Mouse (Mus musculus) cerebellum, adult 9-10 months (tissue): ENCODE data around the gene Mfng.

Experiments
- DNase-seq: peaks from one replicate; pipeline ENCODE4 v3.0.0; 2022

Mfng gene

GRCm38 (mm10) chr15:78755226-78755625 is 18.0 kb downstream of the Mfng start:
- DNase-seq: no peak

GRCm38 (mm10) chr15:78754144-78754543 is 19.1 kb downstream of the Mfng start:
- no peak for DNase-seq

DNA sequence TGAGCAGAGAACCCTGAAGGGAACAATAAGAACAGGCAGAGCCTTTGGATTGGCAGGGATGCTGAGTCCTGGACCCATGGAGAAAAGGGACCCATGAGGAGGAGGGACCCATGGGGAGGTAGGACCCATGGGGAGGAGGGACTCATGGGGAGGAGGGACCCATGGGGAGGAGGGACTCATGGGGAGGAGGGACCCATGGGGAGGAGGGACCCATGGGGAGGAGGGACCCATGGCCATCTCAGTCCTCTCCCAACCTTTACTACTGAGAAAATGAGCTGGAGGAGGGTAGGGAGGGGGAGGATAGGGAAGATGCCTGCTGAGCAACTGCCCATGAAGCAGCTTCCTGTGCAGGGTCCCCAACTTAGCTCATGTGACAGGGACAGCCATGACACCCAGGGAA is 20.3 kb downstream of the Mfng start:
- no peak for DNase-seq

- no peak for DNase-seq
Observed at GRCm38 (mm10) chr15:78750608-78751350, 22.5 kb downstream of the Mfng start.

DNA sequence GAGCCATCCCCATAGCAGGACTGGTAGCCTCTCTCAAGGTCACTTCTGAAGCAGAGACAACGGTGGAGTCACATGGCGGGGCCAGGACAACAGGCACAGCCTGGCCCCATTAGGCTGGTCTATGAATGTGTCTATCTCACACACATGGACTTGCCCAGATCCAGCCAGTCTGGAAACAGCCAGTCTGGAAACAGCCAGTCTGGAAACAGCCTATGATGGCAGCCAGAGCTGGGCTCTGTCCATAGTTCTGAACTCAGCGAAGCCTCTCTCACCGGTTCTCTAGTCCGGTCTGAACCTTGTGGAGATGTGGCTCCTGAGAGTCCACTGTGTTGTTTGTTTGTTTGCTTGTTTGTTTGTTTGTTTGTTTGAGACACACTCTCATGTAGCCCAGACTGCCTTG is 23.4 kb downstream of the Mfng start:
- DNase-seq: no peak

DNA sequence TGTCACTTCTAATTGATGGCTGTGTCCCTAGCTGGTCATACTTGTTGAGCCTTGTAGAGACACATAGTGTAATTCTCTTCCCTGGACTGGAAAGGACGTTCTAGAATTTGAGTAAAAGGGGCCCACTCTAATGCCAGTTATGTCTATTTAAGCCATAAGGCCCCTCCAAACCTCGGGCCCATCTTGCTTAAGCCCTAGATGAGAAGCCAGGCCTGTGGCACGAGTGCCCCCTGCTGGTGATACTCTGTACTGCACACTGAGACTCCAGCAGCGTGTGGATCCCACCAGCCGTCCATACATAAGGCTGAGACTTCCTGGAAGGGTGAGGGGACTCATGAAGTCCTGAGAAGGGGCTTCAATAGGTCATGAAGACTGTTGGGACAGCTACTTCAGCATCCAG is 29.1 kb downstream of the Mfng start:
- peak; percentile 37 for DNase-seq

DNA sequence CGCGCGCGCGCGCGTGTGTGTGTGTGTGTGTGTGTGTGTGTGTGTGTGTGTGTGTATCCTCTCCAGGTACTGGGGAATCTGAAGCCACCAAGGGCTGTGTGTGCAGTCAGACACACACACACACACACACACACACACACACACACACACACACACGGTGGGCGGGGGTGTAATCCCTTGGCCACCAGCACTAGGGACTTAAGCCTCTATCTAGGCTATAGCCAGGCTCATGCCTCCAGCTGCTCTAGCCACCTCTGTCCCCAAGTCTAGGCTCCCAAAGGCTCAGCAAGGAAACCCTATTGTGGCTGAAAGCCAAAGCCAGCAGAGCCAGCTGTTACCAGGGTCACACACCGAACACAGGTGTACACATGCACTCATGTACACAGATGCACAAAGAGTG is 30.4 kb downstream of the Mfng start:
- no peak for DNase-seq

GRCm38 (mm10) chr15:78740662-78741061 is 32.6 kb downstream of the Mfng start:
- no peak for DNase-seq

DNA sequence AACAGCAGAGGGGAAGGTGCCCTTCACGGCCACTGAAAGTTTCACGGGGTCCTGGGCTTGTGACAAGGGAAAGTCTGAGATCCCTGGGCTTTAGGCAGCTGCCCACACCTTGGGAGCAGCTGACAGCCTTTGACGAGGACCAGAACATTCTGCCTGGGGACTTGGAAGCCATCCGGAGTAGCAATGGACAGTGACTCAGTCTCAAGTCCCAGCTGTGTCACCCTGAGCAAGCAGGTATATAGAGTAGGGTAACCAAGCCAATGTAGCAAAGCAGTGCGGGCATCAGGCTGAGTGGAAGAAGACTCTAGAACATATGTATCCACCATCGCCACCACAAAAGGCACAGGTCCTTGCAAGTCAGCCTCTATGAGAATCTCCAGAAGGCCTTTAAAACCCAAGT is 36.1 kb downstream of the Mfng start:
- no peak for DNase-seq

GRCm38 (mm10) chr15:78736681-78737100 is 36.6 kb downstream of the Mfng start:
- DNase-seq: no peak

DNA sequence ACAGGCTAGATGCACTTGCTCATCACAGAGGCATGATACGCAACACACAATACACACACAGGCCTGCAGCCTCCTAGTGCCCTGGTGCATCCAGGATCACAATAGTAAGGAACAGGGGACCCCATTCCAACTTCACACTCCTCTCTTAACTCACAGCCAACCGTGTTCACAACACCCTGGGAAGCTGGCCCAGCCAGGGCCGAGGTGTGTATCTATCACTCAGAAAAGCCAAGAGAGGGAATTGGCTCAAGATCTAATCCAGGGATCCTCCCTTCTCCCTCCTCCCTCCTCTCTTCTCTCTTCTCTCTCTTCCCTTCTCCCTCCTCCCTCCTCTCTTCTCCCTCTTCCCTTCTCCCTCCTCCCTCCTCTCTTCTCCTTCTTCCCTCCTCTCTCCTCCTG is 37.1 kb downstream of the Mfng start:
- no peak for DNase-seq

GRCm38 (mm10) chr15:78735431-78736180 is 37.7 kb downstream of the Mfng start:
- DNase-seq: no peak

DNA sequence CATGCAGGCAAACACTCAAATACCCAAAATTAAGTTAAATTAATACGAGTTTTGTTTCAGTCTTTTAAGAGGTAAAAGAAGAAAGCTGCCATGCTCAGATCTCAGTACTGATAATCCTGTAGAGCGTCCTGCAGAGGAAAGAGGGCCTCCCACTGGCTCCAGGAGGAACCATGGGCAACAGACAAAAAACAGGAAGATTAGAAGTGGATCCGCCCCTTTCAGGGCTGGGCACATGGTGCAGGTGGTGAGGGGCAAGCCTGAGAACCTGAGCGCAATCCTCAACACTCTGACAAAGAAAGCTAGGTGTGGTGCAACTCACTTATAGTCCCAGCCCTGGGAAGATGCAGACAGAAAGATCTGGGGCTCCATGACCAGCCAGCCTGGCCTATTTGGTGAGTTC is 41.4 kb downstream of the Mfng start:
- DNase-seq: no peak

GRCm38 (mm10) chr15:78730315-78731049 is 42.8 kb downstream of the Mfng start:
- no peak for DNase-seq

GRCm38 (mm10) chr15:78726697-78727096 is 46.6 kb downstream of the Mfng start:
- DNase-seq: no peak

DNA sequence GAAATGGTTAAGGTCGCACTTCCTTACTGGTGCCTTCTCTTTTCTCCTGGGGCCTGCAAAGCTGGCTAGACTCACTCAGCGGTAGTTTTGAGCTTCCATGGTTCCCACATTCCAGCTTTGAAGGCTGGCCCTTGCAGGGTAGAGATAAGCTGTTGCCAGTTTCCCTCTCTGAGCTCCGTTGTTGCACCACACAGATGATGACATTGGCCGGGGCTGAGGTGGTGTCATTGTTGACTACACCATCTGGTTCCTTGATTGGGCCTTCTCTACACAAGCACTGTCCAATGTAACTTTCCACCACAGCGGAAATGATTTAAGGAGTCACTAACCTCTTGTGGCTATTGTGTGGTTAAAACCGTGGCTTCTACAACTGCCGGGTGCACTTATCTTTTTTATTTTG is 52.7 kb downstream of the Mfng start:
- no peak for DNase-seq

- peak; percentile 45 for DNase-seq
Observed at GRCm38 (mm10) chr15:78720094-78720493, 53.2 kb downstream of the Mfng start.

- DNase-seq: no peak
Observed at GRCm38 (mm10) chr15:78719416-78719815, 53.9 kb downstream of the Mfng start.

DNA sequence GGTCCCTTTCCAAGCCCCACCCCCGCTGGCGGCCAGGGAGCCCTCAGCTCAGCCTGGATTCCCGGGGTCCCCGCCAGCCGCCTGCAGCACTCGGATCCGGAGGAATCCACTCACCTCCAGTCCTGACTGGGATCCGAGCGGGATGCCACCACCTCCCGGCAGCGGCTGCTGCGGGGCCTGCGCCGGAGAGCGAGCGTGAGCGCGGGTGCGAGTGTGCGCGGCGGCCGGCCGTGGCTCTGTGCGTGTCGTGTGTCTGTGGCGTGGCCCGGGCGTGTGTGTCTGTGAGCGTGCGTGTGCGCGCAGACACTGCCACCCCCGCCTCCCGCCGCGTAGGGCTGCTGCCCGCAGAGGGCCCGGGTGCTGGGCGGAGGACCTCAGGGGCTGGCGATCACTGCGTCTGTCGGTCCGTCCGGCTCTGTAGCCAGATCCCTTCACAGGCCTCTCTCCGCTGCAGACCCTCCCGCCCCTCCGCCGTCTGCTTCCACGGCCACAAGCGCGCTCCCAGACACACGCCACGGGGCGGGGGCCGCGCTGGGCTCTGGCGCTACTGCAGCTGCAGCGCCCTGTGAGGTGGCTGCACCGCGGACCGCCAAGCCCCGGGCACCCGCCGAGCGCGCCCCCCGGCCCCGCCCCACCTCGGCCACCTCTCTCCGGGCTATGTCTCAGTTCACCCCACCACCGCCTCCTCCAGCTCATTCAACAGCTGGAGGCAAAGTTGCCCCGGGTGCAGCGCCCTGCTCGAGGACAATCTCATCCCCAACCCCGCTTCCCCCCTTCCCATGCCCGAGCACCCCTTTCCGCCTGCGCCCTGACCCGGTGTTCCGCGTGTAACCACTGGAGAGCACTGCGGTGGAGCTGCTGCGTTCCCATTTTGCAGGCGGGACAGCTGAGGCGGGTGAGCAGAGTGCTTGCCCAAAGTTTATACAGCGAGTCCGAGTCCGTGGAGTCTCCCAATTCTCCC is 54.7 kb downstream of the Mfng start, which contains the start of gene Elfn2:
Gene Elfn2 (minus strand): TSS at position 482 of the 961 bp plus-strand sequence.
- DNase-seq: no peak

- DNase-seq: no peak
Observed at GRCm38 (mm10) chr15:78716936-78717335, 56.3 kb downstream of the Mfng start.

- no peak for DNase-seq
Observed at GRCm38 (mm10) chr15:78715856-78716255, 57.4 kb downstream of the Mfng start.

GRCm38 (mm10) chr15:78713751-78714150 is 59.5 kb downstream of the Mfng start:
- no peak for DNase-seq
